Mouse (Mus musculus) left cerebral cortex, adult 2 months (tissue): ENCODE data around the gene Nrip1. TPM values are rescaled to one million over a fixed set of nuclear protein-coding genes. Genes with fewer than 3 reads are reported as not detected.
A peak's percentile ranks its signal among the peaks of the same experiment; 100 is the strongest.

Experiments
- DNase-seq, 2 experiments: peaks; one replicate each; pipeline ENCODE4 v3.0.0; 2021 to 2022; ENCODE audit warnings: low spot score in 2 of 2, mixed read lengths in 1 of 2; ENCODE audit errors: extremely low spot score in 1 of 2
- H3K27ac ChIP-seq: fragments of 200-600 bp; 2 replicates; pipeline ENCODE4 v1.8.1; 2022
- H3K4me3 ChIP-seq: fragments of 200-600 bp; 2 replicates; pipeline ENCODE4 v1.8.1; 2022
- CTCF ChIP-seq: fragments of 200-600 bp; IDR thresholded peaks from 2 replicates; pipeline ENCODE4 v1.8.1; 2022; ENCODE audit warnings: antibody characterized with exemption, mild to moderate bottlenecking, moderate library complexity
- intact Hi-C: fragments of 180-260 bp; cut with DNase I; formaldehyde crosslinking; loops from one replicate; pipeline ENCODE4 v1.15.1; 2025
- total RNA-seq, 2 experiments: library from RNA; stranded (reverse); gene quantifications; 2 replicates each; pipeline ENCODE4 v1.2.3; 2021

Gene Nrip1
- total RNA-seq, 2 experiments from 2014 or later = 53.4 to 54.3 TPM

- TF ChIP-seq CTCF = peak; percentile 22; the same call in 1 of the 2 replicates
- H3K4me3 ChIP-seq = peak overlapping the region; percentile 96
- DNase-seq = no peak
- intact Hi-C loops = loop anchor here (2.0 to 5.0 kb wide), 3 partner anchors 79 to 496 kb away; no protein-coding TSS in a partner anchor
- no peak overlapping the region for H3K27ac ChIP-seq
Measured at GRCm38 (mm10) chr16:76370716-76371613, 2.7 kb downstream of the Nrip1 start.

GRCm38 (mm10) chr16:76370041-76370715 is 3.4 kb downstream of the Nrip1 start:
- no peak for DNase-seq
- Histone ChIP-seq H3K27ac (peak overlapping the region; percentile 24; the same call in 1 of the 2 replicates), H3K4me3 (peak overlapping the region; percentile 96)
- intact Hi-C loops = loop anchor here (2.0 to 5.0 kb wide), 3 partner anchors 78 to 497 kb away; no protein-coding TSS in a partner anchor
- peak; percentile 8 for TF ChIP-seq CTCF

GRCm38 (mm10) chr16:76369236-76369635 is 4.4 kb downstream of the Nrip1 start:
- Histone ChIP-seq H3K27ac (no peak overlapping the region), H3K4me3 (no peak overlapping the region)
- intact Hi-C loops = no loop called here
- no peak for DNase-seq
- no peak for TF ChIP-seq CTCF

- no peak for TF ChIP-seq CTCF
- H3K27ac ChIP-seq = no peak overlapping the region
- intact Hi-C loops = no loop called here
- DNase-seq = no peak
- no peak overlapping the region for H3K4me3 ChIP-seq
Measured at GRCm38 (mm10) chr16:76367261-76367908, 6.2 kb downstream of the Nrip1 start.

- DNase-seq = no peak
- Histone ChIP-seq H3K4me3 (no peak overlapping the region), H3K27ac (no peak overlapping the region)
- intact Hi-C loops = no loop called here
- TF ChIP-seq CTCF = no peak; the same call in 1 of the 2 replicates
Measured at GRCm38 (mm10) chr16:76365790-76366406, 7.7 kb downstream of the Nrip1 start.

GRCm38 (mm10) chr16:76365237-76365636 is 8.4 kb downstream of the Nrip1 start:
- H3K27ac ChIP-seq = no peak overlapping the region
- H3K4me3 ChIP-seq = no peak overlapping the region
- intact Hi-C loops = no loop called here
- TF ChIP-seq CTCF = no peak
- no peak for DNase-seq

GRCm38 (mm10) chr16:76363641-76364040 is 10.0 kb downstream of the Nrip1 start:
- H3K27ac ChIP-seq = no peak overlapping the region
- intact Hi-C loops = no loop called here
- no peak for TF ChIP-seq CTCF
- DNase-seq = no peak
- H3K4me3 ChIP-seq = no peak overlapping the region

GRCm38 (mm10) chr16:76362982-76363381 is 10.6 kb downstream of the Nrip1 start:
- DNase-seq = no peak
- TF ChIP-seq CTCF = no peak
- intact Hi-C loops = no loop called here

GRCm38 (mm10) chr16:76360441-76360840 is 13.2 kb downstream of the Nrip1 start:
- Histone ChIP-seq H3K4me3 (no peak overlapping the region), H3K27ac (no peak overlapping the region)
- DNase-seq = no peak
- TF ChIP-seq CTCF = no peak
- intact Hi-C loops = no loop called here

More at GRCm38 (mm10) chr16:76362982-76363381, 10.6 kb downstream of the Nrip1 start:
- no peak overlapping the region for H3K4me3 ChIP-seq
- H3K27ac ChIP-seq = no peak overlapping the region; the same call in 1 of the 2 replicates

GRCm38 (mm10) chr16:76358757-76359156 is 14.9 kb downstream of the Nrip1 start:
- no peak for TF ChIP-seq CTCF
- Histone ChIP-seq H3K27ac (no peak overlapping the region), H3K4me3 (no peak overlapping the region)
- no peak for DNase-seq
- intact Hi-C loops = no loop called here

GRCm38 (mm10) chr16:76358128-76358748 is 15.4 kb downstream of the Nrip1 start:
- H3K4me3 ChIP-seq = no peak overlapping the region
- no peak overlapping the region for H3K27ac ChIP-seq
- no peak for DNase-seq
- TF ChIP-seq CTCF = no peak
- intact Hi-C loops = no loop called here
